Mouse (Mus musculus) lung, postnatal 0 days (tissue): ENCODE measurements around the gene Efcab2.

Source experiments
- CTCF ChIP-seq: IDR thresholded peaks from 2 replicates; pipeline ENCODE4 v1.5.1; 2016; ENCODE audit warnings: antibody characterized with exemption, mild to moderate bottlenecking
- EP300 ChIP-seq: IDR thresholded peaks from 2 replicates; pipeline ENCODE4 v1.6.1; 2016; ENCODE audit warnings: antibody characterized with exemption, mild to moderate bottlenecking, control low read depth

GRCm38 (mm10) chr1:178458029-178458428 is 52.1 kb downstream of the Efcab2 start:
- no peak for TF ChIP-seq CTCF
- TF ChIP-seq EP300 = no peak
